Mouse (Mus musculus): ENCODE data around the gene Teddm2. TPM values are rescaled to one million over a fixed set of nuclear protein-coding genes. Genes with fewer than 3 reads are reported as not detected.
A peak's percentile ranks its signal among the peaks of the same experiment; 100 is the strongest.

The Teddm2 gene
- polyA plus RNA-seq, 1 experiment, result 4.8 TPM

DNA sequence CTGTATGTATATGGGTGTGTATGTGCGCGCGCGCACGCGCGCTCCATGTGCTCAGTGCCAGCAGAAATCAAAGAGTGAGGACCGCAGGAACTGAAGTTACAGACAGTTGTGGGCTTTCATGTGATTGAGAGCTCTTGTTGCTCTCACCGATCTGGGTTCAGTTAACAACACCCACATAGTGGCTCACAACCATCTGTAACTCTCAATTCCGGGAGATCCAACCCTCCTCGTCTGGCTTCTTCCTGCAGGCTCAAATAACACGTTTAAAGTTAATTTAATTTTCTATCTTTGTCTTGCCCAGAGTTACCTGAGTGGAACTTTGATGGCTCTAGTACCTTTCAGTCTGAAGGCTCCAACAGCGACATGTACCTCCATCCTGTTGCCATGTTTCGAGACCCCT is 4.2 kb upstream of the Teddm2 start:
- H3K4me3 ChIP-seq (ENCODE audit: control insufficient read depth, low read depth, low read length), result no peak overlapping the region
- no peaks in the 10 kb centered on the region; the same call in 1 of the 2 replicates for H3K4me1 ChIP-seq (ENCODE audit: control insufficient read depth, insufficient read depth, low read length)
- H3K27ac ChIP-seq (ENCODE audit: control insufficient read depth, insufficient read depth, low read depth, low read length), result no peak overlapping the region
- H3K36me3 ChIP-seq (ENCODE audit: control insufficient read depth, insufficient read depth, low read length), result no peaks in the 10 kb centered on the region
- TF ChIP-seq POLR2A (IDR thresholded peaks at IDR 0.05; ENCODE audit: control insufficient read depth, low read depth, low read length) (no peak), CTCF (IDR thresholded peaks at IDR 0.05; ENCODE audit: control insufficient read depth, insufficient read depth, insufficient replicate concordance, low read depth, low read length) (no peak)
- H3K27me3 ChIP-seq (ENCODE audit: control insufficient read depth, insufficient read depth, low read length), result no peaks in the 10 kb centered on the region

- Histone ChIP-seq H3K36me3 (ENCODE audit: control insufficient read depth, insufficient read depth, low read length) (no peaks in the 10 kb centered on the region), H3K4me3 (ENCODE audit: control insufficient read depth, low read depth, low read length) (peak overlapping the region; percentile 23), H3K4me1 (ENCODE audit: control insufficient read depth, insufficient read depth, low read length) (peaks cover 7% of the 10 kb centered on the region), H3K27me3 (ENCODE audit: control insufficient read depth, insufficient read depth, low read length) (no peaks in the 10 kb centered on the region), H3K27ac (ENCODE audit: control insufficient read depth, insufficient read depth, low read depth, low read length) (no peak overlapping the region)
- no peak for TF ChIP-seq CTCF (IDR thresholded peaks at IDR 0.05; ENCODE audit: control insufficient read depth, insufficient read depth, insufficient replicate concordance, low read depth, low read length)
- no peak for TF ChIP-seq POLR2A (IDR thresholded peaks at IDR 0.05; ENCODE audit: control insufficient read depth, low read depth, low read length)
Observed at GRCm38 (mm10) chr1:153903006-153903405, 3.0 kb upstream of the Teddm2 start.

GRCm38 (mm10) chr1:153900860-153901730 is 1.1 kb upstream of the Teddm2 start:
- Histone ChIP-seq H3K4me1 (ENCODE audit: control insufficient read depth, insufficient read depth, low read length) (peaks cover 7% of the 10 kb centered on the region), H3K27ac (ENCODE audit: control insufficient read depth, insufficient read depth, low read depth, low read length) (peak overlapping the region; percentile 82), H3K27me3 (ENCODE audit: control insufficient read depth, insufficient read depth, low read length) (no peaks in the 10 kb centered on the region), H3K36me3 (ENCODE audit: control insufficient read depth, insufficient read depth, low read length) (no peaks in the 10 kb centered on the region), H3K4me3 (ENCODE audit: control insufficient read depth, low read depth, low read length) (peak overlapping the region; percentile 90)
- TF ChIP-seq POLR2A (IDR thresholded peaks at IDR 0.05; ENCODE audit: control insufficient read depth, low read depth, low read length), result no peak
- TF ChIP-seq CTCF (IDR thresholded peaks at IDR 0.05; ENCODE audit: control insufficient read depth, insufficient read depth, insufficient replicate concordance, low read depth, low read length), result no peak

DNA sequence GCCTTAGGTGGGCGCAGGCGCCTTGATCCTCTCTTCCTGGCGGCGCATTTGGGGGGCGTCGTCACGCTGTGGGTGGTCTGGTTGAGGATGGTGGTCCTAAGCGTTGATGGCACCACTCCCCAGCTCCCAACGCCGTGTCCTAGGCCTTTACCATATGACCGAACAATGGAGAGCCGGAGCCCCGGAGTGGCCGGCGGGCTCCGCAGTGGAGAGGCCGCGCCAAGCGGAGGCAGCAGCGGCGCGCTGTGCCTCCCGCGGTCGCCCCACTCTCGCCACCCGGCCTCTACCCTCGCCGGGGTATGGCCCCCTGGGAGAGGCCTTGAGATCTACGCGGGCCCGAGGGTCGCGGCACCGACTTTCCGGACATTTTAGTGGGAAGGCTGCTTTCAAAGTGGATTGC is 353 bp upstream of the Teddm2 start:
- Histone ChIP-seq H3K4me3 (ENCODE audit: control insufficient read depth, low read depth, low read length) (peak overlapping the region; percentile 90), H3K4me1 (ENCODE audit: control insufficient read depth, insufficient read depth, low read length) (peaks cover 7% of the 10 kb centered on the region), H3K27ac (ENCODE audit: control insufficient read depth, insufficient read depth, low read depth, low read length) (peak overlapping the region; percentile 82), H3K27me3 (ENCODE audit: control insufficient read depth, insufficient read depth, low read length) (no peaks in the 10 kb centered on the region), H3K36me3 (ENCODE audit: control insufficient read depth, insufficient read depth, low read length) (no peaks in the 10 kb centered on the region)
- peak; percentile 44; the same call in 1 of the 2 replicates for TF ChIP-seq POLR2A (IDR thresholded peaks at IDR 0.05; ENCODE audit: control insufficient read depth, low read depth, low read length)
- no peak for TF ChIP-seq CTCF (IDR thresholded peaks at IDR 0.05; ENCODE audit: control insufficient read depth, insufficient read depth, insufficient replicate concordance, low read depth, low read length)

- no peaks in the 10 kb centered on the region for H3K36me3 ChIP-seq (ENCODE audit: control insufficient read depth, insufficient read depth, low read length)
- peak overlapping the region; percentile 63 for H3K27ac ChIP-seq (ENCODE audit: control insufficient read depth, insufficient read depth, low read depth, low read length)
- peaks cover 7% of the 10 kb centered on the region for H3K4me1 ChIP-seq (ENCODE audit: control insufficient read depth, insufficient read depth, low read length)
- peak overlapping the region; percentile 90 for H3K4me3 ChIP-seq (ENCODE audit: control insufficient read depth, low read depth, low read length)
- no peak for TF ChIP-seq CTCF (IDR thresholded peaks at IDR 0.05; ENCODE audit: control insufficient read depth, insufficient read depth, insufficient replicate concordance, low read depth, low read length)
- no peak for TF ChIP-seq POLR2A (IDR thresholded peaks at IDR 0.05; ENCODE audit: control insufficient read depth, low read depth, low read length)
- no peaks in the 10 kb centered on the region for H3K27me3 ChIP-seq (ENCODE audit: control insufficient read depth, insufficient read depth, low read length)
Observed at GRCm38 (mm10) chr1:153898989-153899730, 868 bp downstream of the Teddm2 start.

GRCm38 (mm10) chr1:153897196-153897595 is 2.8 kb downstream of the Teddm2 start:
- H3K36me3 ChIP-seq (ENCODE audit: control insufficient read depth, insufficient read depth, low read length), result no peaks in the 10 kb centered on the region
- H3K4me3 ChIP-seq (ENCODE audit: control insufficient read depth, low read depth, low read length), result no peak overlapping the region
- H3K4me1 ChIP-seq (ENCODE audit: control insufficient read depth, insufficient read depth, low read length), result peaks cover 7% of the 10 kb centered on the region
- TF ChIP-seq CTCF (IDR thresholded peaks at IDR 0.05; ENCODE audit: control insufficient read depth, insufficient read depth, insufficient replicate concordance, low read depth, low read length) (no peak), POLR2A (IDR thresholded peaks at IDR 0.05; ENCODE audit: control insufficient read depth, low read depth, low read length) (no peak)
- no peaks in the 10 kb centered on the region for H3K27me3 ChIP-seq (ENCODE audit: control insufficient read depth, insufficient read depth, low read length)
- H3K27ac ChIP-seq (ENCODE audit: control insufficient read depth, insufficient read depth, low read depth, low read length), result no peak overlapping the region

DNA sequence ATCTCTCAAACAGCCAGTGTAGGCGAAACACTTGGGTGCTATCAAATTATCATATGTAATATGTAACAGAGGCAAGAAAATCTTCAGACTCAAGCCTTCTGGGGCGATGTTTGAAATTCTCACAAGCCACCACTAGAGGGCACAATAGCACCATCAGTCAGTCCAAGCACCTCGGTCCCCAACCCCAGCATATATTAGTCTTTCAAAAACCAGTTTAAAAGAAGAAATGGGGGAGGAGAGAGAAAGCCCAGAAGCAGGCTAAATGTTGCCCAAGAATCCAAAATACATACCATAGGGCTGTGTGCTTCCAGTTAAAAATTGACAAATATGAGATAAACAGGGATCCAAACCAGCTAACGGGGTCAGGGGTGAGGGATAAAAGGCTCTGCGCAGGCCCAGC is 5.0 kb downstream of the Teddm2 start:
- Histone ChIP-seq H3K27me3 (ENCODE audit: control insufficient read depth, insufficient read depth, low read length) (no peaks in the 10 kb centered on the region), H3K27ac (ENCODE audit: control insufficient read depth, insufficient read depth, low read depth, low read length) (no peak overlapping the region), H3K4me3 (ENCODE audit: control insufficient read depth, low read depth, low read length) (no peak overlapping the region), H3K36me3 (ENCODE audit: control insufficient read depth, insufficient read depth, low read length) (no peaks in the 10 kb centered on the region), H3K4me1 (ENCODE audit: control insufficient read depth, insufficient read depth, low read length) (peaks cover 7% of the 10 kb centered on the region)
- TF ChIP-seq POLR2A (IDR thresholded peaks at IDR 0.05; ENCODE audit: control insufficient read depth, low read depth, low read length) (no peak), CTCF (IDR thresholded peaks at IDR 0.05; ENCODE audit: control insufficient read depth, insufficient read depth, insufficient replicate concordance, low read depth, low read length) (peak; percentile 70; the same call in 1 of the 2 replicates)

Measured in testis, adult 2 months (tissue).